Mouse (Mus musculus) neural tube, embryonic 12.5 days (tissue): Measurements from ENCODE around the gene Arfgap2. TPM values are rescaled to one million over a fixed set of nuclear protein-coding genes. Genes with fewer than 3 reads are reported as not detected.

Source experiments
- ATAC-seq: fragments of 200-750 bp; cut with Nextera tagmentation; 2 replicates; pipeline ENCODE4 v1.8.0; 2017; ENCODE audit warnings: low read depth, mild to moderate bottlenecking, moderate TSS enrichment, moderate library complexity; ENCODE audit not compliant: low FRiP score
- H3K27ac ChIP-seq: fragments of 300-500 bp; sonication (generic); 2 replicates; pipeline ENCODE4 v1.5.1; 2016
- H3K27me3 ChIP-seq: fragments of 300-500 bp; sonication (generic); replicated peaks from 2 replicates; pipeline ENCODE4 v1.6.1; 2016; ENCODE audit warnings: mild to moderate bottlenecking
- H3K36me3 ChIP-seq: fragments of 300-500 bp; sonication (generic); 2 replicates; pipeline ENCODE4 v1.6.1; 2016; ENCODE audit warnings: mild to moderate bottlenecking
- H3K4me1 ChIP-seq: fragments of 300-500 bp; sonication (generic); 2 replicates; pipeline ENCODE4 v1.6.1; 2016
- H3K4me2 ChIP-seq: fragments of 300-500 bp; sonication (generic); replicated peaks from 2 replicates; pipeline ENCODE4 v1.6.1; 2016; ENCODE audit warnings: mild to moderate bottlenecking
- H3K4me3 ChIP-seq: fragments of 300-500 bp; sonication (generic); 2 replicates; pipeline ENCODE4 v1.5.1; 2016
- H3K9ac ChIP-seq: fragments of 300-500 bp; sonication (generic); 2 replicates; pipeline ENCODE4 v1.6.1; 2016; ENCODE audit warnings: mild to moderate bottlenecking
- H3K9me3 ChIP-seq: fragments of 300-500 bp; sonication (generic); 2 replicates; pipeline ENCODE4 v1.6.1; 2016; ENCODE audit warnings: mild to moderate bottlenecking
- WGBS: fragments of 180-500 bp; shearing (Covaris S2); methylation state at CpG from one replicate; pipeline ENCODE4 v1.1.7; 2016; 5-methylcytosine and 5-hydroxymethylcytosine counted together
- polyA plus RNA-seq: library from polyadenylated mRNA; unstranded; fragments of >200 nt; fragmentation: Nextera tagmentation; extraction: Ambion mirVana; gene quantifications from 2 replicates; pipeline ENCODE4 v1.2.1, GENCODE M21; 2016

The Arfgap2 gene
- polyA plus RNA-seq, 1 experiment from 2014 or later: 79.6 TPM

GRCm38 (mm10) chr2:91295895-91296294 is 31.1 kb downstream of the Arfgap2 start:
- H3K9ac ChIP-seq: no peak overlapping the region

DNA sequence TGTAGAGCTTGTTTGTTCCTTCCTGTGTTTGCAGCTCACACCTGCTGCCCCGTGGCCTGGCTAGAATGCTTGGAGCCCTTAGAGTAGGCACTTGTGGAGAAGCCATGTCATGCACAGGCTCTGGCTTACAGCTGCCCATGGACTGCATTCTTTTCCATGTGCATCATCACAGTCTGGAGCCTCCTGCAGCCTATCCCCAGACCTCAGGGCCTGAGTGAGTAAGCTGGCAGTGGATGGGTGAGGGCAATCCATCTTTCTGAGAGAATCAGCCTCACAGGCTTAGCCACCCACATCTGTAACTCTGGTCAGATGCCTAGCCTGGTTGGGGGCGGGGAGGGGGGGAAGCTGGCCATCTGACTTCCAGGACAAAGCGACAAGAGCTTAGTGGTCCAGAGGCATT is 34.4 kb downstream of the Arfgap2 start:
- peaks cover 3% of the 10 kb centered on the region; the same call in 1 of the 2 replicates for H3K36me3 ChIP-seq
- H3K4me3 ChIP-seq: no peak overlapping the region
- H3K4me1 ChIP-seq: peaks cover 3% of the 10 kb centered on the region; the same call in 1 of the 2 replicates
- WGBS: 71% methylated on average over 3 of the region's 3 CpGs
- no peaks in the 10 kb centered on the region for H3K9me3 ChIP-seq
- H3K27ac ChIP-seq: no peak overlapping the region
- no peaks in the 10 kb centered on the region for H3K27me3 ChIP-seq
- no peak overlapping the region for H3K9ac ChIP-seq
- no peak for ATAC-seq
- no peak overlapping the region for H3K4me2 ChIP-seq

More at GRCm38 (mm10) chr2:91295895-91296294, 31.1 kb downstream of the Arfgap2 start:
- H3K27ac ChIP-seq: no peak overlapping the region
- H3K4me1 ChIP-seq: peaks cover 3% of the 10 kb centered on the region; the same call in 1 of the 2 replicates
- H3K4me2 ChIP-seq: no peak overlapping the region
- H3K9me3 ChIP-seq: no peaks in the 10 kb centered on the region
- H3K4me3 ChIP-seq: no peak overlapping the region
- no peaks in the 10 kb centered on the region for H3K27me3 ChIP-seq
- WGBS: 92% methylated on average over 5 of the region's 5 CpGs
- H3K36me3 ChIP-seq: no peaks in the 10 kb centered on the region
- ATAC-seq: no peak

- Histone ChIP-seq H3K4me1 (peaks cover 3% of the 10 kb centered on the region; the same call in 1 of the 2 replicates), H3K9me3 (no peaks in the 10 kb centered on the region), H3K4me2 (no peak overlapping the region), H3K36me3 (peaks cover 4% of the 10 kb centered on the region; the same call in 1 of the 2 replicates), H3K4me3 (no peak overlapping the region), H3K27ac (no peak overlapping the region), H3K9ac (no peak overlapping the region), H3K27me3 (no peaks in the 10 kb centered on the region)
- ATAC-seq: no peak
- WGBS: 89% methylated on average over 2 of the region's 2 CpGs
These were observed 36.0 kb downstream of the Arfgap2 start for GRCm38 (mm10) chr2:91300784-91301183.

GRCm38 (mm10) chr2:91301836-91302235 is 37.1 kb downstream of the Arfgap2 start:
- 92% methylated on average over 2 of the region's 2 CpGs for WGBS

GRCm38 (mm10) chr2:91302845-91303244 is 38.1 kb downstream of the Arfgap2 start:
- no peak overlapping the region for H3K4me2 ChIP-seq
- no peak overlapping the region for H3K27ac ChIP-seq
- ATAC-seq: no peak
- no peaks in the 10 kb centered on the region for H3K27me3 ChIP-seq
- H3K9ac ChIP-seq: no peak overlapping the region
- H3K9me3 ChIP-seq: no peaks in the 10 kb centered on the region
- H3K36me3 ChIP-seq: peaks cover 4% of the 10 kb centered on the region; the same call in 1 of the 2 replicates
- H3K4me1 ChIP-seq: peaks cover 3% of the 10 kb centered on the region; the same call in 1 of the 2 replicates
- WGBS: 61% methylated on average over 3 of the region's 3 CpGs
- no peak overlapping the region for H3K4me3 ChIP-seq

More at GRCm38 (mm10) chr2:91301836-91302235, 37.1 kb downstream of the Arfgap2 start:
- no peak overlapping the region for H3K9ac ChIP-seq
- ATAC-seq: no peak
- H3K4me3 ChIP-seq: no peak overlapping the region
- H3K9me3 ChIP-seq: no peaks in the 10 kb centered on the region
- no peak overlapping the region for H3K27ac ChIP-seq
- no peaks in the 10 kb centered on the region for H3K27me3 ChIP-seq
- H3K4me2 ChIP-seq: no peak overlapping the region
- peaks cover 4% of the 10 kb centered on the region; the same call in 1 of the 2 replicates for H3K36me3 ChIP-seq
- H3K4me1 ChIP-seq: peaks cover 3% of the 10 kb centered on the region; the same call in 1 of the 2 replicates

DNA sequence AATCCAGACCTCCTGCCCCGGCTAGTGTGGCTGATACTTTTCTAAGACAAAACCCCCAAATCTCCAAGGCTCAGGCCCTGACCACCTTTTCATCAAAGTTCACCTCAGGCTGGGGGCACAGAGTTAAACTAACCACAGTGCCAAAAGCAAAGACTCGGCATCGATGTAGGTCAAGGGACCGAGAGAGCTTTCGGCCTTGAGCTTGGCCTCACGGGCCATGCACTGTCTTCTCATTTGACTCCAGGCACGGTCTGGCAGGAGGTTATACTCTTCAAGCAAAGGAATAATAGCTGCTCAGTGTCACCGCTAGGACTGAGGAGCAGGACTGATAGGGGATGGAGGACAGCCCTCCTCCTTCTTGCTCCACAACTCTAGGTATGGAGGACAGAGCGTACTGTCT is 41.2 kb downstream of the Arfgap2 start:
- Histone ChIP-seq H3K9me3 (no peaks in the 10 kb centered on the region), H3K4me2 (no peak overlapping the region), H3K27me3 (no peaks in the 10 kb centered on the region), H3K4me3 (no peak overlapping the region), H3K27ac (no peak overlapping the region), H3K9ac (no peak overlapping the region), H3K36me3 (peaks cover 4% of the 10 kb centered on the region; the same call in 1 of the 2 replicates), H3K4me1 (no peaks in the 10 kb centered on the region)
- no peak for ATAC-seq
- 93% methylated on average over 9 of the region's 9 CpGs for WGBS

DNA sequence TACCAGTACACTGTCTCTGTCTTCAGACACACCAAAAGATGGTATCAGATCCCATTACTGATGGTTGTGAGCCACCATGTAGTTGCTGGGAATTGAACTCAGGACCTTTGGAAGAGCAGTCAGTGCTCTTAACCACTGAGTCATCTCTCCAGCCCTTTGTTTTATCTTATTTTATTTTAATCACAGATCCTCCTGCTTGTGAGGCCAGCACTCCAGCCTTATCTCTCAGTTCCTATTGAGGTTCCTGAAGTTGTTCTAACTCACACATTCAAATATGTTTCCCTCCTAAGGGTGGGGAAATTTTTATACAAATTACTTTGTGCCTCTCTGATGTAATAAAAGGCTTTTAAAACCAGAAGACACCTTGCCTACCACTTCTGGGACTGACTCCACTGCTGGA is 41.8 kb downstream of the Arfgap2 start:
- Histone ChIP-seq H3K36me3 (peaks cover 4% of the 10 kb centered on the region; the same call in 1 of the 2 replicates), H3K27me3 (no peaks in the 10 kb centered on the region), H3K4me3 (no peak overlapping the region), H3K9ac (no peak overlapping the region), H3K27ac (no peak overlapping the region), H3K9me3 (no peaks in the 10 kb centered on the region), H3K4me1 (no peaks in the 10 kb centered on the region), H3K4me2 (no peak overlapping the region)
- ATAC-seq: no peak

GRCm38 (mm10) chr2:91308680-91309079 is 43.9 kb downstream of the Arfgap2 start:
- Histone ChIP-seq H3K9me3 (no peaks in the 10 kb centered on the region), H3K36me3 (peaks cover 4% of the 10 kb centered on the region; the same call in 1 of the 2 replicates), H3K4me2 (no peak overlapping the region), H3K27ac (no peak overlapping the region), H3K9ac (no peak overlapping the region), H3K4me3 (no peak overlapping the region), H3K27me3 (no peaks in the 10 kb centered on the region), H3K4me1 (peaks cover 11% of the 10 kb centered on the region)
- ATAC-seq: no peak
- WGBS: 58% methylated on average over 5 of the region's 5 CpGs

GRCm38 (mm10) chr2:91309546-91309945 is 44.8 kb downstream of the Arfgap2 start:
- Histone ChIP-seq H3K9me3 (no peaks in the 10 kb centered on the region), H3K27ac (no peak overlapping the region), H3K27me3 (no peaks in the 10 kb centered on the region), H3K9ac (no peak overlapping the region), H3K4me3 (no peak overlapping the region), H3K4me2 (no peak overlapping the region), H3K4me1 (peaks cover 11% of the 10 kb centered on the region), H3K36me3 (no peaks in the 10 kb centered on the region)
- WGBS: 75% methylated on average over 3 of the region's 3 CpGs
- ATAC-seq: no peak

- Histone ChIP-seq H3K4me2 (no peak overlapping the region), H3K9ac (no peak overlapping the region), H3K27me3 (no peaks in the 10 kb centered on the region), H3K27ac (no peak overlapping the region), H3K9me3 (no peaks in the 10 kb centered on the region), H3K36me3 (no peaks in the 10 kb centered on the region), H3K4me1 (peaks cover 11% of the 10 kb centered on the region), H3K4me3 (no peak overlapping the region)
- WGBS: 28% methylated on average over 10 of the region's 10 CpGs
- ATAC-seq: 0 out of 2 replicates have a peak, but pooled peaks have one; percentile 17
These were observed 48.0 kb downstream of the Arfgap2 start for GRCm38 (mm10) chr2:91312578-91313311.

GRCm38 (mm10) chr2:91314184-91314583 is 49.4 kb downstream of the Arfgap2 start:
- ATAC-seq: no peak
- Histone ChIP-seq H3K27me3 (no peaks in the 10 kb centered on the region), H3K4me3 (no peak overlapping the region), H3K4me1 (peaks cover 11% of the 10 kb centered on the region), H3K4me2 (no peak overlapping the region), H3K27ac (no peak overlapping the region), H3K9ac (no peak overlapping the region), H3K9me3 (no peaks in the 10 kb centered on the region), H3K36me3 (no peaks in the 10 kb centered on the region)
- WGBS: 92% methylated on average over 7 of the region's 7 CpGs

DNA sequence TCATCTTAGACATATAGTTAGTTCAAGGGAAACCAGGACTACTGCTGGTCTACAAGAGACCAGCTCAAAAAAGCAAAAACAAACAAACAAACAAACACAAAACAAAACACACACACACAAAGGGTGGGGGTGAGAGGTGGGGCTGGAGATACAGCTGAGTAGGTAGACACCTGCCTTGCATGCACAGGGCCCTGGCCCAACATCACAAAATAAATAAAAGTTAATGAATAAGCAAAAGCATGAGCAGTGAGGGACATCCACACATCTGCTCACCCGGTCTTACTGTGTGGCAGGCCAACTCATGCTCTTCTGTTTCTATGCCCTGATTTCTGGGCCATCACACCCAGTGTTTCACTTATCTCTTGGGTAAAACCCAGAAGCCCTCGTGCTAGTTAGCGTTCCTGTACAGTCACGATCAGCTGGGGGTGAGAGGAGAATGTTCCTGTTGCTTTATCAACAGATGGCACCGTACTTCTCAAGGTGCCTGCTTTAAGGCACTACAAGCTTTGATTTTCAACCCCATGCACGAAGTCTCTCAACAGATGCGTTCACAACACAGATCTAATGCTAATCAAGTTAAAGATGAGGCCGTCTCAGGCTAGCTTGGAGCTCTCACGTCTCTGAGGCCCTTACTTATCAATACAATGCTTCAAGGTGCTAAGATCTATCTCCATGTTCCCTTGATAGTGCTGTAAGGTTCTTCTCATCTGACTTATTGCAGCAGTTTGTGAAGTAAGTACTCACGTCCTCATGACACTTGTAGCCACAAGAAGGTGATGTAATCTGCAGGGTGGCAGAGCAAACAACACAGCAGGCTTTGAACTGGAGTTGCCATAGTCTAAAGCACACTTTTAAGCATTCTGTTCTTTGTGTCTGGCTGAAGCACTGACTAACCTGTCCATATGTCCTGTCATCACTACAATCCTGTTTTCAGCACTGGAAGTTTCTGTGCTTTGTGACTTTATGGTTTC is 56.1 kb downstream of the Arfgap2 start:
- Histone ChIP-seq H3K4me1 (peaks cover 7% of the 10 kb centered on the region; the same call in 1 of the 2 replicates), H3K9me3 (no peaks in the 10 kb centered on the region), H3K4me3 (no peak overlapping the region), H3K4me2 (no peak overlapping the region), H3K9ac (no peak overlapping the region), H3K36me3 (no peaks in the 10 kb centered on the region), H3K27ac (no peak overlapping the region), H3K27me3 (no peaks in the 10 kb centered on the region)
- no peak for ATAC-seq
- WGBS: 89% methylated on average over 10 of the region's 10 CpGs
